Mouse (Mus musculus) bone marrow macrophage, adult 2 months (primary cell): ENCODE data around the gene Polh. TPM values are rescaled to one million over a fixed set of nuclear protein-coding genes. Genes with fewer than 3 reads are reported as not detected.
A peak's percentile ranks its signal among the peaks of the same experiment; 100 is the strongest.

ENCODE experiments used
- H3K27ac ChIP-seq: 2 replicates; pipeline ENCODE4 v1.5.1; 2012; ENCODE audit warnings: low read depth, low read length; ENCODE audit not compliant: insufficient read depth
- H3K4me1 ChIP-seq: 2 replicates; pipeline ENCODE4 v1.6.1; 2012; ENCODE audit warnings: low read length; ENCODE audit not compliant: control insufficient read depth, insufficient read depth
- H3K4me3 ChIP-seq: 2 replicates; pipeline ENCODE4 v1.5.1; 2012; ENCODE audit warnings: mild to moderate bottlenecking, low read length, moderate library complexity; ENCODE audit not compliant: insufficient read depth
- CTCF ChIP-seq: IDR thresholded peaks from 2 replicates; pipeline ENCODE4 v1.5.1; 2012; ENCODE audit warnings: low read depth, mild to moderate bottlenecking, low read length, moderate library complexity
- POLR2A ChIP-seq: IDR thresholded peaks from 2 replicates; pipeline ENCODE4 v1.6.1; 2012; ENCODE audit warnings: mild to moderate bottlenecking, low read depth, low read length, borderline replicate concordance
- polyA plus RNA-seq: library from polyadenylated mRNA; stranded (reverse); fragments of >200 nt; gene quantifications from 2 replicates; pipeline ENCODE4 v1.2.4, GENCODE M21; 2012; ENCODE audit not compliant: missing spikeins, insufficient read depth, insufficient read length

Polh gene
- polyA plus RNA-seq, 1 experiment, result 14.4 TPM

- peaks cover 8% of the 10 kb centered on the region for H3K4me1 ChIP-seq
- H3K4me3 ChIP-seq, result no peak overlapping the region
- TF ChIP-seq POLR2A (no peak), CTCF (no peak)
- H3K27ac ChIP-seq, result no peak overlapping the region
Measured at GRCm38 (mm10) chr17:46138563-46139236, 63.7 kb downstream of the Polh start.

- no peak for TF ChIP-seq CTCF
- TF ChIP-seq POLR2A, result no peak
- no peak overlapping the region for H3K4me3 ChIP-seq
- H3K27ac ChIP-seq, result no peak overlapping the region
- no peaks in the 10 kb centered on the region for H3K4me1 ChIP-seq
Measured at GRCm38 (mm10) chr17:46132862-46133261, 69.6 kb downstream of the Polh start.

DNA sequence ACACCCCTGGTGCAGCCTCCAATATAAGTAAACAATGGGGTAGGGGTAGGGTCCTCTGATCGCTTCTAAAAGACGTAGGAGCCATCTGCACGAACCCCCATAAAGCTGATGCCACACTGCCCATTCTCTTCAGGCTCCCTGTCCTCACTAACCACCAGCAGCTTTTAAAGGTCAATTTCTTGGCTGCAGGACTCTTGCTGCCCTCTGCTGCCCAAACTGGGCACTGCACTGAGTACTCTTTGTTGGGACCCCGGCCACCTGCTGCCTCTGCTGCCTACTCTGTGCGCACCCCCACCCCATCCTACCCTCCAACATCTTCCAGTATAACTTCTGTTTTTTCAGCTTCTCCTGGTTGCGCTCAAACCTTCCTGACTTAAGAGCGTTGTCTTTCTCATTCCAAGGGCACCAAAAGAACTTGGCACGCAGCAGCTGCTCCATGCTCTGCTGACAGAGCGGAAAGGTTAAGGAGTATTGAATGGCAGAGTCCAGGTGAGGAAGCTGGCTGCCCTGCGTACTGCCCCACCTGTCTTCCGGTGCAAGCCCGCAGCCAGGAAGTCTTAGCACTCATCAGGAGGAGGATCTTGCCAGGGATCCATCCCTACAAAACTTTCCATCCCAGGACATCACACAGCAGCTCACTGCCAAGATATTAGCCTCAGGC lies 70.3 kb downstream of the Polh start:
- no peaks in the 10 kb centered on the region for H3K4me1 ChIP-seq
- H3K27ac ChIP-seq, result no peak overlapping the region
- TF ChIP-seq CTCF, result peak; percentile 75
- TF ChIP-seq POLR2A, result no peak
- H3K4me3 ChIP-seq, result no peak overlapping the region

DNA sequence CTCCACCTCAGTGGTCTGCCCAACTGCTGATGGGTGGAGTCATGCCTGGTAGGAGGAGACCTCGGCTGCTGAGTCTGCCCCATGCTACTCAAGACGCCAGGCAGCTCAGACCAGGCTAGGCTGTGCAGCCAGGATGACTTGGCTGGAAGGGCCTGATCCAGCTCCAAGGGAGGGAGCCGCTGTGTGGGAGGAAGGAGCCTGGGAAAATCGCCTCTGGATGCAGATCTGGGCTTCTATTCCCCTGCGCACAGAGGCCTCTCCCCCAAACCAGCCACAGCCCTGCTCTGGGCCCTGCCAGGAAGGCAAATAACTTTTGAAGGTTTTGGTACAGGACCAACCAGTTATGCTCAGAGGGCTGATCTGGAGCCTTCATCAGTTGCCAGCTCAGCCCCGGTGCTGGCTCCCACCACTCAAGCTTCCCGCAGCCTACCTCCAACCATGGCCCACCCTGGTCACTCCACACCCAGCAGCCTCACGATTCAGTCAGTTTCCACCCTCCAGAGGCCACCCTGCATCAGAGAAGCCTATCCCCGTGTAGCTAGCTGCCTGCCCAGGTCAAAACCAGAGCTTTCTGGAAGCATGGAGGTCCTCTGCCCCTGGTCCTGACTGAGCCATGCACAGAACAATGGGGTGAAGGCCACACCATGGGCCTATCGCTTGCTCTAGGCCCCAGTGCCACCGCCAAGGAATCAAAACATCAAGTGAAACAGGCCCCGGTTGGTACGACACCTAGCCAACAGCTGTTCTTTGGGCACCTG lies 72.5 kb downstream of the Polh start:
- TF ChIP-seq POLR2A (no peak), CTCF (no peak)
- H3K27ac ChIP-seq, result no peak overlapping the region
- no peak overlapping the region for H3K4me3 ChIP-seq
- no peaks in the 10 kb centered on the region for H3K4me1 ChIP-seq

- no peak overlapping the region for H3K27ac ChIP-seq
- H3K4me3 ChIP-seq, result no peak overlapping the region
- H3K4me1 ChIP-seq, result no peaks in the 10 kb centered on the region
- TF ChIP-seq CTCF (no peak), POLR2A (no peak)
Measured at GRCm38 (mm10) chr17:46127814-46128493, 74.5 kb downstream of the Polh start.

- no peak overlapping the region for H3K4me3 ChIP-seq
- H3K4me1 ChIP-seq, result no peaks in the 10 kb centered on the region
- no peak overlapping the region for H3K27ac ChIP-seq
- no peak for TF ChIP-seq CTCF
- no peak for TF ChIP-seq POLR2A
Measured at GRCm38 (mm10) chr17:46126608-46127007, 75.8 kb downstream of the Polh start.

DNA sequence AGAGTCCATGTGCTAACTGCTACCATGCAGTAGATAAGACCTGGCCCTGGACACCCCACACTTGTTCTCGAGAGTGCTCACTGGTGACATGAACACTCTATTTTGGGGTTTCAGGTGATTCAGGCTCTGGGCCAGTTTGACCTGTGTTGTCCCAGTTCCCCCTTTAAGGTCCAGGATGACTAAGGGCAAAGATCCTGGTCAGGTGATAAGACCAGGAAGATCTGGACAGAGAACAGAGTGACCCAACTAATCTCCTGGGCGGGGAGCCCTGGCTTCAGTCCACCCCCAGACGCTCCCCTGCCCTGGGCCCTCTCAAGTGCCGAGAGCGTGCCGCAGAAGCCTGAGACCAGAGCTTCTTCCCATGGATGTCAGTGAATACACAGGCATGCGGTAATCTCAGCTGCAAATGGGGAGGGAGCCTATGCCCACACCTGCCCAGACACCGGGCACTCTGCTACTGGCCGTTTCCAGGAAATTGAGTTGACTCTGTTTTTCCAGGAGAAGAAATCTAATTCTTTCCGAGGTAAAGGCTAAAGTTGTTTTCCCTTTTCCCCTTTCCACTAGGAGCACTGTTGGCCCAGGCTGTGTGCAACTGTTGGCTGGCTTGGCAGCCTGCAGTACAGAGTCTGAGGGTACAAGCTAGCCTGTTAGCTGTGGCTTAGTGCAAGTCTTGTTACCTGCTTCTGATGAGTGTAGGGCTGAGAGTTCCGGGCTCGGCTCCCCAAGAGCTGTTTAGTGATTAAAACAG lies 78.3 kb downstream of the Polh start:
- TF ChIP-seq CTCF (no peak), POLR2A (no peak)
- Histone ChIP-seq H3K4me1 (no peaks in the 10 kb centered on the region), H3K4me3 (no peak overlapping the region), H3K27ac (no peak overlapping the region)

GRCm38 (mm10) chr17:46123285-46123684 lies 79.2 kb downstream of the Polh start:
- Histone ChIP-seq H3K4me1 (no peaks in the 10 kb centered on the region), H3K4me3 (no peak overlapping the region), H3K27ac (no peak overlapping the region)
- TF ChIP-seq CTCF (no peak), POLR2A (no peak)

GRCm38 (mm10) chr17:46122791-46123190 lies 79.7 kb downstream of the Polh start:
- H3K4me1 ChIP-seq, result no peaks in the 10 kb centered on the region
- H3K4me3 ChIP-seq, result no peak overlapping the region
- H3K27ac ChIP-seq, result no peak overlapping the region
- TF ChIP-seq CTCF (no peak), POLR2A (no peak)

Other genes with a start within 250 kb of the Polh start
- gene Vegfa, start 170.3 kb downstream of the Polh start, polyA plus RNA-seq, result 53.8 and 58.0 TPM in 2 replicates
- gene Mrps18a, start 91.7 kb downstream of the Polh start, polyA plus RNA-seq, result 71.9 and 73.2 TPM in 2 replicates
- gene Rsph9, start 58.4 kb downstream of the Polh start, polyA plus RNA-seq, result 8.6 and 12.9 TPM in 2 replicates
- gene Mad2l1bp, start 49.1 kb downstream of the Polh start, polyA plus RNA-seq, result 25.8 and 28.4 TPM in 2 replicates
- gene Gtpbp2, start 41.6 kb downstream of the Polh start, polyA plus RNA-seq, result 126 and 134 TPM in 2 replicates
- gene Xpo5, start 137 bp upstream of the Polh start, polyA plus RNA-seq, result 16.6 and 17.3 TPM in 2 replicates
- 29.9 and 30.7 TPM in 2 replicates for gene Polr1c, start 45.4 kb upstream of the Polh start, polyA plus RNA-seq
- 121 and 143 TPM in 2 replicates for gene Yipf3, start 45.4 kb upstream of the Polh start, polyA plus RNA-seq
- 0.58 TPM in 1 of 2 replicates, not detected in the other for gene Lrrc73, start 50.9 kb upstream of the Polh start, polyA plus RNA-seq
- gene Tjap1, start 80.4 kb upstream of the Polh start, polyA plus RNA-seq, result 18.0 and 18.1 TPM in 2 replicates
- not detected in 2 replicates for gene Dlk2, start 94.8 kb upstream of the Polh start, polyA plus RNA-seq
- gene Abcc10, start 125.7 kb upstream of the Polh start, polyA plus RNA-seq, result 5.4 and 7.2 TPM in 2 replicates
- 21.7 and 26.2 TPM in 2 replicates for gene Zfp318, start 181.1 kb upstream of the Polh start, polyA plus RNA-seq
- not detected in 2 replicates for gene Crip3, start 226.3 kb upstream of the Polh start, polyA plus RNA-seq
- not detected in 2 replicates for gene Slc22a7, start 235.8 kb upstream of the Polh start, polyA plus RNA-seq